Mouse (Mus musculus): ENCODE measurements around the gene Napa.

DNA sequence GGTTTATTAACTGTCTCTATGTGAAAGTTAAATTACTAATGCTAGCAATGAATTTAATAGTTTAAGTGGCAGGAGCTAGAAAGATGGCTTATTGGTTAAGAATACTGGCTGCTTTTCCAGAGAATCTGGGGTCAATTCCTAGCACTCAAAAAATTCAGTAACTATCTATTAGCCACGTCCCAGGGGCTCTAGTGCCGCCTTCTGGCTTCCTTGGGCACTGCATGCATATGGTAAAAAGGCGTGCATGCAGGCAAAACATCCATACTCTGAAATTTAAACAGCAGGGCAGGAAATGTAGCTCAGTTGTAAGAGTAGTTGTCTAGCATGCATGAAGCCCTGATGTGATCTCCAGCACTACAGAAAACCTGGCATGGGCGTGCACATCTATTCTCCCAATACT lies 34.8 kb upstream of the Napa start:
- TF ChIP-seq EP300 (IDR thresholded peaks at IDR 0.05; ENCODE audit: low read depth) (no peak), CTCF (IDR thresholded peaks at IDR 0.05; ENCODE audit: low read depth) (peak; percentile 73)
